Mouse (Mus musculus) heart, postnatal 0 days (tissue): ENCODE measurements around the gene Acap1. TPM values are rescaled to one million over a fixed set of nuclear protein-coding genes. Genes with fewer than 3 reads are reported as not detected.

Source experiments
- ATAC-seq: fragments of 200-750 bp; cut with Nextera tagmentation; 2 replicates; pipeline ENCODE4 v1.8.0; 2017; ENCODE audit warnings: low read depth, moderate number of reproducible peaks, moderate library complexity; ENCODE audit not compliant: insufficient read depth
- DNase-seq: peaks from one replicate; pipeline ENCODE4 v3.0.0-alpha.2; 2016; ENCODE audit warnings: low spot score
- H3K27ac ChIP-seq: fragments of 300-500 bp; sonication (generic); 2 replicates; pipeline ENCODE4 v1.5.1; 2014; ENCODE audit warnings: low read depth, mild to moderate bottlenecking
- H3K27me3 ChIP-seq: fragments of 300-500 bp; sonication (generic); 2 replicates; pipeline ENCODE4 v1.6.1; 2014; ENCODE audit warnings: low read length, mixed read lengths; ENCODE audit not compliant: control insufficient read depth, insufficient read depth
- H3K36me3 ChIP-seq: fragments of 300-500 bp; sonication (generic); replicated peaks from 2 replicates; pipeline ENCODE4 v1.6.1; 2014; ENCODE audit warnings: low read length, mixed read lengths; ENCODE audit not compliant: control insufficient read depth, insufficient read depth
- H3K4me1 ChIP-seq: fragments of 300-500 bp; sonication (generic); 2 replicates; pipeline ENCODE4 v1.6.1; 2014; ENCODE audit warnings: antibody characterized with exemption; ENCODE audit not compliant: control insufficient read depth, insufficient read depth
- H3K4me2 ChIP-seq: fragments of 300-500 bp; sonication (generic); 2 replicates; pipeline ENCODE4 v1.6.1; 2014; ENCODE audit warnings: low read depth, mild to moderate bottlenecking, low read length, moderate library complexity
- H3K4me3 ChIP-seq: fragments of 300-500 bp; sonication (generic); 2 replicates; pipeline ENCODE4 v1.5.1; 2014; ENCODE audit warnings: low read depth, low read length
- H3K9ac ChIP-seq: fragments of 300-500 bp; sonication (generic); replicated peaks from 2 replicates; pipeline ENCODE4 v1.6.1; 2014; ENCODE audit warnings: low read depth, low read length, mixed read lengths
- H3K9me3 ChIP-seq: fragments of 300-500 bp; sonication (generic); replicated peaks from 2 replicates; pipeline ENCODE4 v1.6.1; 2016; ENCODE audit warnings: low read length; ENCODE audit not compliant: control insufficient read depth
- CTCF ChIP-seq: IDR thresholded peaks from 2 replicates; pipeline ENCODE4 v1.5.1; 2016; ENCODE audit warnings: antibody characterized with exemption, control low read depth, low read depth
- EP300 ChIP-seq: IDR thresholded peaks from 2 replicates; pipeline ENCODE4 v1.6.1; 2016; ENCODE audit warnings: antibody characterized with exemption, low read depth
- WGBS: fragments of 180-500 bp; shearing (Covaris S2); extraction: QIAGEN DNeasy Blood & Tissue Kit; methylation state at CpG from one replicate; pipeline ENCODE4 v1.1.7; 2014; 5-methylcytosine and 5-hydroxymethylcytosine counted together
- polyA plus RNA-seq: library from polyadenylated mRNA; unstranded; fragments of >200 nt; fragmentation: Nextera tagmentation; extraction: Ambion mirVana; gene quantifications from 2 replicates; pipeline ENCODE4 v1.2.1, GENCODE M21; 2015
- total RNA-seq: library from RNA; depleted of rRNA; stranded (reverse); fragments of >200 nt; gene quantifications from 2 replicates; pipeline ENCODE4 v1.2.3, GENCODE M21; 2014; ENCODE audit warnings: low replicate concordance

Gene Acap1
- total and polyA plus RNA-seq, 2 experiments from 2014 or later: 2.5 TPM

DNA sequence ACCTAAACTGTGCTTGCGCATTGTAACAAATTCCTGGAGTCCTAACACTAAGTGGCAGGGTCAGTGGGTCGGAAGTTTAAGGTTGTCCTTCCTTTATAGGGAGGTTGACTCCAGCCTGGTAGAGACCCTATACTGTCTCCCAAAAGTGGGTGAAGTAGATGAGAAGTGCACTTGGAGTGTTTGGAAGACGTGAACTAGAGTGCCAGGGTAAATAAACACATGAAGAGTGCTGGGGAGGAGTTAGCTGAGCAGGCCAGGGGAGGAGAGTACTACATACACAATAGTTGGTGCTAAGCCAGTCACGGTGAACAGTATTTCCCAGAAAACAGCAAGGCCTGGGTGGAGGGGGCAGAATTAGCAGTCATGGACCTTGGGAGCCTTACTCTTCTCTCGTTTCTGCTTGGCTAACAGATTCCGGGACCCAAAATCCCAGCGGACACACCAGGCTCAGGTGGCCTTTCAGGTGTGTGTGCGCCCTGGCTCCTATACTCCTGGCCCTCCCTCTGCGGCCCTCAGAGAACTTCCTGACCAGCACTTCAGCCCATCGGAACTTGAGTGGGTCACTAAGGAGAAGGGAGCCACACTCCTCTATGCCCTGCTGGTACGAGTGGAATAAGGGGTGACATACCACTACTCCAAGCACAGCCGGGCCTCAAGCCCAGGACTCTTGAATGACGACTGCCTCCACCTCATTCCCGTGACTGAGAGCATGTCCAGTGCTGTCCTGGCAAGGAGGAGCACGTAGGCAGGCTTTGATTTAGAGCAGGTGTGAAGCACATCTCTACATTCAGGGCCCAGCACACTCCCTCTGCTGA, 17.6 kb upstream of the Acap1 start:
- peaks cover 79% of the 10 kb centered on the region for H3K36me3 ChIP-seq
- H3K4me1 ChIP-seq: peaks cover 16% of the 10 kb centered on the region
- H3K4me3 ChIP-seq: peak overlapping the region; percentile 89; the same call in 1 of the 2 replicates
- TF ChIP-seq EP300 (no peak), CTCF (no peak)
- WGBS: 70% methylated on average over 15 of the region's 15 CpGs
- ATAC-seq (no peak), DNase-seq (no peak)
- H3K4me2 ChIP-seq: peak overlapping the region; percentile 94
- H3K27me3 ChIP-seq: no peaks in the 10 kb centered on the region
- peak overlapping the region; percentile 82 for H3K9ac ChIP-seq
- H3K9me3 ChIP-seq: no peaks in the 10 kb centered on the region
- H3K27ac ChIP-seq: peak overlapping the region; percentile 88

DNA sequence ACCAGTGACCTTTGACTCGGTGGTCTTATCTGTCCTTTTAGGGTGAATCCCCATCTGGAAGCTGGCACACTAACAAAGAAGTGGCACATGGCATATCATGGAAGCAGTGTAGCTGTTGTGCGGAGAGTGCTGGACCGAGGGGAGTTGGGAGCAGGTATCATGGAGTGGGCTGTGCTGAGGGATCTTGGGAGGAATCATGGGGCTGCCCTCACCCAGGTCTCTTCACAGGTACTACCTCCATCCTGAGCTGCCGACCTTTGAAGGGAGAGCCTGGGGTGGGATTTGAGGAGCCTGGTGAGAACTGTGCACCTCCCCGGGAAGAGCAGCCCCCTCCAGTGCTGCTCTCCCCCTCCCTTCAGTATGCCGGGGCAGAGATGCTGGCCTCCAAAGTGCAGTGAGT, 16.4 kb upstream of the Acap1 start:
- DNase-seq: no peak

DNA sequence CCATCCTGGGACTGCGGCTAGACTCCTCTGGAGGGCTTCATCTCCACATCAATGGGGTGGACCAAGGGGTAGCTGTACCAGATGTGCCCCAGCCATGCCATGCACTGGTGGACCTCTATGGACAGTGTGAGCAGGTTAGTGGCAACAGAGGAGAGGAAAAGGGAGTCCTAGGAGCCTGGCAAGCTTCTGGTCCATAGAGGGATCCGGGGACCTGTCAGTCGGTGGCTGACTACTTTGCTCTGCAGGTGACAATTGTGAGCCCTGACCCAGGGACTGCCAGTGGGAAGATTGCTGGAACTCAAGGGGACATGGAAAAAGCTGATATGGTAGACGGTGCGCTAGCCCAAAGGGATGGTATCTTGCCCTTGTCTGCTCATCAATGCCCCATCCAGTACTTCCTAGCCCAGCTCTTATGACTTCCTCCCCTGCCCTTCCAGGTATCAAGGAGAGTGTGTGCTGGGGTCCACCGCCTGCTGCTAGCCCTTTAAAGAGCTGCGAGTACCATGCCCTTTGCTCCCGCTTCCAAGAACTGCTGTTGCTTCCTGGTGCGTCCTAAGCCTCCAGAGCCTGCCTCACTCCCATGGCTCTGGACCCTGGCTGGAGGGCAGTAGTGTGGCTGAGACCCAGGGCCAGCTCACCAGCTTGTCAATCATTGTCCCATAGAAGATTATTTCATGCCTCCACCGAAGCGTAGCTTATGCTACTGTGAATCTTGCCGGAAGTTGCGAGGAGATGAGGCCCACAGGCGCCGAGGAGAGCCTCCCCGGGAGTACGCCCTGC, 15.6 kb upstream of the Acap1 start:
- peaks cover 16% of the 10 kb centered on the region for H3K4me1 ChIP-seq
- no peak overlapping the region for H3K9ac ChIP-seq
- H3K9me3 ChIP-seq: no peaks in the 10 kb centered on the region
- H3K27me3 ChIP-seq: no peaks in the 10 kb centered on the region
- 91% methylated on average over 17 of the region's 17 CpGs for WGBS
- DNase-seq: no peak
- H3K27ac ChIP-seq: no peak overlapping the region
- H3K4me2 ChIP-seq: no peak overlapping the region
- ATAC-seq: no peak
- no peak for TF ChIP-seq CTCF
- no peak for TF ChIP-seq EP300
- no peak overlapping the region for H3K4me3 ChIP-seq
- H3K36me3 ChIP-seq: peaks cover 79% of the 10 kb centered on the region

More for the DNA sequence above, 16.4 kb upstream of the Acap1 start:
- 84% methylated on average over 6 of the region's 6 CpGs for WGBS
- H3K27ac ChIP-seq: no peak overlapping the region
- no peak overlapping the region for H3K4me3 ChIP-seq
- ATAC-seq: no peak
- H3K9ac ChIP-seq: no peak overlapping the region
- peaks cover 79% of the 10 kb centered on the region for H3K36me3 ChIP-seq
- peaks cover 16% of the 10 kb centered on the region for H3K4me1 ChIP-seq
- H3K27me3 ChIP-seq: no peaks in the 10 kb centered on the region
- TF ChIP-seq EP300 (no peak), CTCF (no peak)
- H3K4me2 ChIP-seq: no peak overlapping the region
- H3K9me3 ChIP-seq: no peaks in the 10 kb centered on the region

DNA sequence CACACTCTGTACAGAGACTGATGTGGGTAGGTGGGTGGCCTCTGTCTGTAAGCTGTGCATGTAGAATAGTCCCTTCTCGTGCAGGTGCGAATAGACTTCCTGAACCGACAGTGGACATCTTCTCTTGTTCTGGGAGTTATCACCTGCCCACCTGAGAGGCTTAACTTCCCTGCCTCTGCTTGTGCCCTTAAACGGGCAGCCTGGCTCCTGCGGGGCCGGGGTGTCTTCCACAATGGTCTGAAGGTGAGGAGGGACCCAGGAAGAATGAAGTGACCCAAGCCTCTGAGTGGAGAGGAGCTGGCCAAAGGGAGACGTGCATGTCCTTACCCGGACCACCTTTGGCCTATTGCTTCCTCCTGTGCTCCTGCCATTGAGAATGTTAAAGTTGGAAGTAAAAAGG, 14.8 kb upstream of the Acap1 start:
- peaks cover 14% of the 10 kb centered on the region for H3K4me1 ChIP-seq
- no peak for ATAC-seq
- 90% methylated on average over 8 of the region's 8 CpGs for WGBS
- no peak overlapping the region for H3K4me2 ChIP-seq
- H3K9me3 ChIP-seq: no peaks in the 10 kb centered on the region
- H3K27ac ChIP-seq: no peak overlapping the region
- no peak for DNase-seq
- peaks cover 80% of the 10 kb centered on the region for H3K36me3 ChIP-seq
- H3K4me3 ChIP-seq: no peak overlapping the region
- TF ChIP-seq CTCF: no peak
- no peak for TF ChIP-seq EP300
- H3K9ac ChIP-seq: no peak overlapping the region
- no peaks in the 10 kb centered on the region for H3K27me3 ChIP-seq

DNA sequence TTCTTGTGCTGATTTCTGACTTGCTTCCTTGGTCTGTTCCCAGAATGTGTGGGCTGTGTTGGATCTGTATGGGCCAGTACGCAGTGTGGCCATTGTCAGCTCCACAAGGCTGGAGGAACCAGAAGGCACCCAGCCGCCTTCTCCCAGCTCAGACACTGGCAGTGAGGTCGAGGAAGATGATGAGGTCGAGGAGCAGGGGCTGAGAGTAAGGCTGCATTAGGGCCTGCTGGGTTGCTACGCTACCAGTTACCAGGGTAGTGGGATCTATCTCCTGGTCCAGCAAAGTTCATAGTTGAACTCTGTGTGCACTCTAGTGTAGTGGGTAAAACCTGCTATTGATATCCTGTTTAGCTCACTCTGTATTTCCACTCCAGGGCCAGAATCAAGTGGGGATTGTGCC, 13.8 kb upstream of the Acap1 start:
- peaks cover 82% of the 10 kb centered on the region for H3K36me3 ChIP-seq

More for the DNA sequence above, 13.8 kb upstream of the Acap1 start:
- WGBS: 92% methylated on average over 5 of the region's 5 CpGs
- Histone ChIP-seq H3K27ac (no peak overlapping the region), H3K4me2 (no peak overlapping the region), H3K4me1 (peaks cover 4% of the 10 kb centered on the region), H3K27me3 (no peaks in the 10 kb centered on the region), H3K9me3 (no peaks in the 10 kb centered on the region), H3K4me3 (no peak overlapping the region), H3K9ac (no peak overlapping the region)
- TF ChIP-seq CTCF (no peak), EP300 (no peak)
- ATAC-seq (no peak), DNase-seq (no peak)
